Mouse (Mus musculus): ENCODE results near the gene Gm5751.
A peak's percentile ranks its signal among the peaks of the same experiment; 100 is the strongest.
"Not testable (repeated sequence)": the region's sequence is repeated elsewhere in the genome, so short reads cannot be mapped to it uniquely, and the experiment has no call there.

Gm5751 gene

GRCm38 (mm10) chrX:8873953-8874352 is at the start of gene Gm5751:
Gm5751 (plus strand) TSS chrX:8874253.
- not testable (repeated sequence) for DNase-seq (ENCODE audit: low read depth, low spot score)

DNA sequence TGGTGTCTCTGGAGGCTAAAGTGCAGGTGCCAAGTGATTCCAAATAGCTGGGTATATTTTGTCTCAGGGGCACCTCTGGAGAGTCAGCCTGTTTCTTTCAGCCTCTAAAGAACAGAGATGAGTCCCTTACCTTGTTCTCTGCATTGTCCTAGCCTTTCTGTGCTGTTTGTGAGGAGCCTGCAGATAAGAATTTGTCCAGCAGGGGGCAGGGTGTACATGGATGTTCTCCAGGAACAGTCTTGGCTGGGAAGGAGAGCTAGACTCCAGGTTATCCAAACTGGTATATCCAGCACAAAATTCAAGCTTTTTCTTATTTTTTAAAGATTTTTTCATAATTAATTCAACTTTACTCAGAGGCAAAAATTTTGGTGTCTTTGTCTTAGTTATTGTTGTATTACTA is 42.0 kb upstream of the Gm5751 start:
- peak; percentile 4 for DNase-seq (ENCODE audit: low read depth, low spot score)

- DNase-seq (ENCODE audit: low read depth, low spot score) = no peak
These were observed 30.4 kb upstream of the Gm5751 start, which contains the start of gene Gm6592 for GRCm38 (mm10) chrX:8843694-8844093. Gm6592 (plus strand) TSS chrX:8843994.

DNA sequence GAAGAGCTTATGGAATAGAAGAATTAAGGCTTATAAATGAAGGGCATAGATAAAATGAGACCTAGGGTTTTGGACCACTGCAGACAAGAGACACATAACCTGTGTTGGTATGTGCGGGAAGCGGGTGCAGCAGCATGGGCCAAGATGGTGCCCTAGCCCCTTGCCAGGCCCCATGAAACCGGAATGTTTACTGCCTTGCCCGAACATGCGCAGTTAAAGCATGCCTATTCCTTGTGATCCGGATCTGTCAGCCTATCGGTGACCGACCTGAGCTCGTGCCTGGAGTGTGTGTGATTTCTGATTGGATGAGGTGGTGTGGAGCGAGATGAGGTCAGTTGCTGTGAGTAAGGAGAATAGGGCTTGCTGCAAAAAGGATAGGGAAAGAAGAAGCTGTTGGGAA is 21.6 kb upstream of the Gm5751 start:
- DNase-seq (ENCODE audit: low read depth, low spot score) = no peak

DNA sequence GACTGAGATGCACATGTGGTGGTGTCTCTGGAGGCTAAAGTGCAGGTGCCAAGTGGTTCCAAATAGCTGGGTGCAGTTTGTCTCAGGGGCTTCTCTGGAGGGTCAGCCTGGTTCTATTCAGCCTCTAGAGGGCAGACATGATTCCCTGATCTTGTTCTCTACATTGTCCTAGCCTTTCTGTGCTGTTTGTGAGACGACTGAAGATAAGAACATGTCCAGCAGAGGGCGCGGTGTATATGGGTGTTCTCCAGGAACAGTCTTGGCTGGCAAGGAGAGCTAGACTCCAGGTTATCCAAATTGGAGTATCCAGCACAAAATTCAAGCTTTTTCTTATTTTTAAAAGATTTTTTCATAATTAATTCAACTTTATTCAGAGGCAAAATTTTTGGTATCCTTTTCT is 9.7 kb upstream of the Gm5751 start:
- DNase-seq (ENCODE audit: low read depth, low spot score) = peak; percentile 61

DNA sequence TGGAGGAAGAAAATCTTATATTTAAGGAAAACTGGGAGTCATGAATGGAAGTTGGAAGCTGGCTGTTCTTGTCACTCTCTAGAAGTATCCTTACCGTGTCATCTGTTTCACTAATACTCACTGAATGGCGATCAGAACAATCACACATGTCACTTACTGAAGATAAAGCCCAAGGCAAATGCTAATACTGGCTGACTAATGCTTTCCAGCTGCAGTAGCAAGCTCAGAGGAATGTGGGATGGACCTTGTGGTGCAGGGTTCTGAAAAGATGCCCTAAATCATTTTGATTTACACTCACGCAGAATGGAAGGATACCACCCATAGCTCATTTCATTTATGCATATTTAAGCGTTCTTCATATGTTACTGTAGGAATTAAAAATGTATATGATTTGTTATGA is 10.3 kb downstream of the Gm5751 start:
- no peak for DNase-seq (ENCODE audit: low read depth, low spot score)

DNA sequence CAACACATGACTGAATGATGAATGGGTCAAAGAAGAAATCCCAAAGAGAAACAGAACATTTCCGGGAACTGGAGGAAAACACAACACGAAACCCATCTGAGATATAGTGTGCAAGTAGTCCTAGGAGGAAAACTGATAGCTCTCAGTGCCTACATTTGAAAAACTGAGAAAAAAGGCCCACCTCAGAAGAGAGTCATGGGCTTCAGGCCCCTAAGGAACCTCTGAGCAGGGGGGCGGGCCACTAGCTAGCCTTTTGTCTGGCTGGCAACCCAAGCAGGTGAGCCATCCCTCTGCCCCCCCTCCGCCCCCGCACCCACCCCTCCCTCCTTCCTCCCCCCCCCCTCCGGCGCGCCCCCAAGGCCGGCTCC is 17.9 kb downstream of the Gm5751 start:
- DNase-seq (ENCODE audit: low read depth, low spot score) = no peak

DNA sequence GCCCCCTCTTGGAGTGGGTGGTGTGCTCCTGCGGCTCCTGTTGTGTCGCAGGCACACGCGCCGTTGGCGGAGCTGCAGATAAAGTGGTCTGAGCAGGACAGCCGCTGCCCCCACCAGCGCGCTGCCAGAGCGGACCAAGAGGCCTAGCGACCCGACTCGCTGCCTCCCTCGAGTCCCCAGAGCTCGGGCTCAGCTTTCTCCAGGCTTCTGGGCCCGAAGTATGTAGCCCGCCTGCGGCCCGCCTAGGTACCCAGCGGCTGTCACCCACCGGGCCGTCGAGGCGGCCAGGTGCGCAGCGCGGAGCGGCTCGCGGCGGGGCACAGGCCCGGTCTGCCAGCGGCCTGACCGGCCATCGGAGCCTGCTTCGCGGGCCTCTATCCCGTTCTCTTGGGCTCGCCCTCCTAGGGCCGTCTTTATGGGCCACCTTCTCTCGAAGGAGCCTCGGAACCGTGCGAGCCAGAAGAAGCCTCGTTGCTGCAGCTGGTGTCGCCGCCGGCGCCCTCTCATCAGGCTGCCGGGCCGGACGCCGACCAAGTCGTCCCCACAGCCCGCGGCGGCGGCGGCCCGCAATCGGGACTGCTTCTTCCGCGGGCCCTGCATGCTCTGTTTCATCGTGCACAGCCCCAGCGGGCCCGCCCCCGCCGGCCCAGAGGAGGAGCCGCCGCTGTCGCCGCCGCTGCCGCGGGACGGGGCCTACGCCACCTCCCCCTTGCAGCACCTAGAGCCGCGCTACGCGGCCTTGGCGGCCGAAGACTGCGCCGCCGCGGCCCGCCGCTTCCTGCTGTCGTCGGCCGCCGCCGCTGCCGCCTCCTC is 18.5 kb downstream of the Gm5751 start, which contains the start of gene B630019K06Rik:
Gene B630019K06Rik (plus strand): TSS at position 40 of the 813 bp plus-strand sequence.
- no peak for DNase-seq (ENCODE audit: low read depth, low spot score)

DNA sequence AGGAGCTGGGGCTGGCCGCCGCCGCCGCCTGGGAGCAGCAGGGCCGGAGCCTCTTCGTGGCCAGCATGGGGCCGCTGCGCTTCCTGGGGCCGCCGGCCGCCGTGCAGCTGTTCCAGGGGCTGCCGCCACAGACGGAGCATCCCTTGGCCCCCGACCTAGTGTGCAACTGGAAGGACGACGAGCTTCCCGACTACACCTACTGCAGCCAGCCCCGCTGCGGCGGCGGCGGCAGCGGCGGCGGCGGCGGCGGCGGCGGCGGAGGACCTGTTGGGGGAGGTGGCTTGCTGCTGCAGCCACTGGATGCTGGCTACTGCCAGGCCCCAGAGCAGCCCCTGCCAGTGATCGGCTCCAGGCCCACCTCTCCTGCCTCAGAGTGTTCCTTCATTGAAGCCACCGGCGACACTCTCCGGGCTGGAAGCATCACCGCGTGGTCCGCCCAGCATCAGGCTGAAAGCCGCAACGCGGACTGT is 19.2 kb downstream of the Gm5751 start:
- DNase-seq (ENCODE audit: low read depth, low spot score) = no peak

DNA sequence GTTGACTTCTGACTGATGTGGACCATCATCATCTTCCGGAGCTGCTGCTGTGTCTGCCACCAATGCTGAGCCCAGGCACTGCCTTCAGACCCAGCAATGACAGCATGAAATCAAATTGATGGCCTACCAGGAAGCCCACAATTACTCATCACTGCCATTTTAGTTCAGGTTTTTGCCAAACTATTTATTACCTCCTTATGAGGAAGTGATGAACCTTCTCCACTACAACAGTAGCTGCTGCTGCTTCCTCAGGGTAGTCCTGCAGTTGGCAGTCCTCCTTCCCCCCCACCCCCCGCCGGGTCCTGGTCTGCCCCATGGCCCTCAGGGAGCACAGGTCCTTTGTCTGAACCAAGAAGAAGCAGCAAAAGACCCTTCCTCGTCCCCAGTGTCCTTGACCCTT is 26.8 kb downstream of the Gm5751 start:
- DNase-seq (ENCODE audit: low read depth, low spot score) = no peak

GRCm38 (mm10) chrX:8901906-8902472 is 27.9 kb downstream of the Gm5751 start:
- DNase-seq (ENCODE audit: low read depth, low spot score) = no peak

GRCm38 (mm10) chrX:8921080-8921479 is 47.0 kb downstream of the Gm5751 start:
- DNase-seq (ENCODE audit: low read depth, low spot score) = no peak

- DNase-seq (ENCODE audit: low read depth, low spot score) = no peak
These were observed 48.0 kb downstream of the Gm5751 start for GRCm38 (mm10) chrX:8921813-8922607.

DNA sequence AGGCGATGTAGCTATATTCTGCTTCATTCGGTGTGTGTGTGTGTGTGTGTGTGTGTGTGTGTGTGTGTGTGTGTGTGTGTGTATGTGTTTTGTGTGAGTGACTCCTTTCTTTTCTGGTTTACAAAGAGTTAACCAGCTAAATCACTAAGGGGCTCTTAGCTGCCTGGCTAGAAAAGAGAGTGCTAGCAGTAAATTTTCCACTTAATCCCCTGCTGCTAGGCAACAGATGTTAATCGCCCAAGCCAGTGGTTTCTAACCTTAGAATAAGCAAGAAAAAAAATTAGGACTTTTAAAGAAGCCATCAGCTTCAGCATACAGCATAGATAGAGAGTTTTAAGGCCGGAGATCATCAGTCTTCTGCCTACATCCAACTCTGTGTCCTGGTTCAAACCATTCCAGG is 53.3 kb downstream of the Gm5751 start:
- DNase-seq (ENCODE audit: low read depth, low spot score) = no peak

Data from embryo, embryonic 11.5 days (tissue).